Mouse (Mus musculus): ENCODE measurements around the gene Ldlrad1. TPM values are rescaled to one million over a fixed set of nuclear protein-coding genes. Genes with fewer than 3 reads are reported as not detected.

Ldlrad1 gene
- total RNA-seq, 2 experiments from 2014 or later = not detected

- intact Hi-C loops (cut with DNase I) = loop anchor here (2.0 kb wide), 1 partner anchor 61 kb away; the partner anchor contains the start of gene Yipf1
- DNase-seq = peak; percentile 88 to 89
Measured at GRCm38 (mm10) chr4:107253125-107254091, 44.4 kb downstream of the Ldlrad1 start, which contains the start of the genes Lrrc42 and Hspb11. Gene Lrrc42, minus strand, starts transcription at chr4:107253532. Gene Hspb11, plus strand, starts transcription at chr4:107253593.

- intact Hi-C loops (cut with DNase I) = no loop called here
- no peak for DNase-seq
Measured at GRCm38 (mm10) chr4:107254414-107254813, 45.4 kb downstream of the Ldlrad1 start.

GRCm38 (mm10) chr4:107260001-107260400 lies 51.0 kb downstream of the Ldlrad1 start:
- intact Hi-C loops (cut with DNase I) = no loop called here

More at GRCm38 (mm10) chr4:107260001-107260400, 51.0 kb downstream of the Ldlrad1 start:
- DNase-seq = no peak

Other genes starting within 250 kb of the Ldlrad1 start
- gene Mrpl37, start 142.3 kb upstream of the Ldlrad1 start, total RNA-seq (2021) = 10 to 100 TPM; 89.9 to 90.5 TPM
- gene Cyb5rl, start 142.2 kb upstream of the Ldlrad1 start, total RNA-seq (2021) = 10 to 100 TPM; 15.3 to 17.7 TPM
- gene Cdcp2, start 112.3 kb upstream of the Ldlrad1 start, total RNA-seq (2021) = not detected
- gene Tmem59, start 30.8 kb upstream of the Ldlrad1 start, total RNA-seq (2021) = 10 to 100 TPM; 68.4 to 77.1 TPM
- gene Tceanc2, start 30.1 kb upstream of the Ldlrad1 start, total RNA-seq (2021) = 10 to 100 TPM in 1 of 2 experiments, 1 to 10 TPM in 1; 9.6 to 10.4 TPM
- 1 to 10 TPM; 7.0 to 7.8 TPM for gene Lrrc42, start 44.4 kb downstream of the Ldlrad1 start, total RNA-seq (2021)
- 10 to 100 TPM; 10.4 to 10.6 TPM for gene Hspb11, start 44.4 kb downstream of the Ldlrad1 start, total RNA-seq (2021)
- gene Dio1, start 98.0 kb downstream of the Ldlrad1 start, total RNA-seq (2021) = not detected
- gene Yipf1, start 105.2 kb downstream of the Ldlrad1 start, total RNA-seq (2021) = 1 to 10 TPM; 7.6 to 8.3 TPM
- gene Ndc1, start 158.6 kb downstream of the Ldlrad1 start, total RNA-seq (2021) = 1 to 10 TPM; 7.4 to 9.1 TPM
- under 1 TPM; 0.20 to 0.23 TPM for gene Glis1, start 225.4 kb downstream of the Ldlrad1 start, total RNA-seq (2021)

Data from gastrocnemius, postnatal 36 days (tissue).